Mouse (Mus musculus) splenic B cell, adult 2 months (primary cell): ENCODE data around the gene Ly6g6f.
"Not testable (repeated sequence)": the region's sequence is repeated elsewhere in the genome, so short reads cannot be mapped to it uniquely, and the experiment has no call there.

Source experiments
- DNase-seq: peaks from one replicate; pipeline ENCODE4 v3.0.0-alpha.2; 2011; ENCODE audit warnings: low read depth, low spot score
- H3K27me3 ChIP-seq: 2 replicates; pipeline ENCODE4 v1.6.1; 2012; ENCODE audit warnings: mild to moderate bottlenecking, low read length, moderate library complexity, mixed read lengths; ENCODE audit not compliant: control insufficient read depth, poor library complexity, insufficient read depth, severe bottlenecking
- H3K36me3 ChIP-seq: 2 replicates; pipeline ENCODE4 v1.6.1; 2012; ENCODE audit warnings: mild to moderate bottlenecking, low read length, moderate library complexity, mixed read lengths; ENCODE audit not compliant: control insufficient read depth, poor library complexity, insufficient read depth, severe bottlenecking

The Ly6g6f gene

GRCm38 (mm10) chr17:35085208-35085865 lies at the start of gene Ly6g6f:
Gene Ly6g6f, minus strand, starts transcription at chr17:35085610.
- Histone ChIP-seq H3K36me3 (no peaks in the 10 kb centered on the region), H3K27me3 (no peaks in the 10 kb centered on the region)

GRCm38 (mm10) chr17:35134801-35135590 lies 49.6 kb upstream of the Ly6g6f start, which contains the start of gene Bag6:
Gene Bag6, plus strand, starts transcription at chr17:35135178.
- peak; percentile 97 for DNase-seq
- H3K36me3 ChIP-seq: peaks cover 5% of the 10 kb centered on the region
- no peaks in the 10 kb centered on the region for H3K27me3 ChIP-seq

More at GRCm38 (mm10) chr17:35085208-35085865, at the start of gene Ly6g6f:
- no peak for DNase-seq

DNA sequence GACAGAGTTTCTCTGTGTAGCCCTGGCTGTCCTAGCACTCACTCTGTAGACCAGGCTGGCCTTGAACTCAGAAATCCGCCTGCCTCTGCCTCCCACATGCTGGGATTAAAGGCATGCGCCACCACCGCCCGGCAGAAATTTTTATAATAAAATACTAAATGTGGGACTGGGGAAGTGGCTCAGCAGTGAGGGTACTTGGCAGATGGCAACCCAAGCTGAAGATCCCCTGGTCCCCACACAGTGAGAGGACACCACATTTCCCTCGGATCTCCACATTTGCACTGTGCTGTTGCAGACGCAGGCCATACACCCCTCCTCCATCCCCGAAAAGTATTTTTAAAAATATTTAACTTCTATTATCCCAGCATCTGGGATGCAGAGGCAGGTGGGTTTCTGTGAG lies 48.1 kb upstream of the Ly6g6f start:
- no peak for DNase-seq
- Histone ChIP-seq H3K27me3 (no peaks in the 10 kb centered on the region), H3K36me3 (peaks cover 2% of the 10 kb centered on the region; the same call in 1 of the 2 replicates)

GRCm38 (mm10) chr17:35132174-35132560 lies 46.8 kb upstream of the Ly6g6f start:
- no peaks in the 10 kb centered on the region for H3K36me3 ChIP-seq
- no peaks in the 10 kb centered on the region for H3K27me3 ChIP-seq
- no peak for DNase-seq

GRCm38 (mm10) chr17:35131500-35132173 lies 46.2 kb upstream of the Ly6g6f start, which contains the start of gene Apom:
Gene Apom, minus strand, starts transcription at chr17:35132050.
- DNase-seq: no peak
- no peaks in the 10 kb centered on the region for H3K27me3 ChIP-seq
- no peaks in the 10 kb centered on the region for H3K36me3 ChIP-seq

DNA sequence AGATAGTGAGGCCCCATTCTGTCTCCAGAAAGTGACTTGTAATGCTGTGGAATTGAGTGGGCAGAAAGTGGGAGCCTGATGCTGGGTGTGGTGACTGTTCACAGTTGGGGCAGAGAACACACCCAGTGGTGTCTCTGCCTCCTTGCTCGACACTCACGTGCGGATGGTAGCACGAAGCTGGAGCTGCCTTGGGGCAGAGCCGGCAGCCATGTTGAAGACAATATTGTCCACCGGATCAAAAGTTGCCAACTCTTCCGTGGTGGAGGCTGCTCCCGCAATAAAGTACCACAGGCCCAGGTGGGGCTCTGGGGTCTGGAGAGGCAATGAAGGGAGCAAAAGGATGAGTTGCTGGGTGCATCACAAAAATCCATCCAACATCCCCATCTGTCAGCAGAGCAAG lies 45.6 kb upstream of the Ly6g6f start:
- Histone ChIP-seq H3K27me3 (no peaks in the 10 kb centered on the region), H3K36me3 (no peaks in the 10 kb centered on the region)
- DNase-seq: no peak

- Histone ChIP-seq H3K36me3 (peaks cover 6% of the 10 kb centered on the region; the same call in 1 of the 2 replicates), H3K27me3 (no peaks in the 10 kb centered on the region)
- DNase-seq: no peak
These were observed 43.6 kb upstream of the Ly6g6f start for GRCm38 (mm10) chr17:35128996-35129395.

GRCm38 (mm10) chr17:35127017-35127416 lies 41.6 kb upstream of the Ly6g6f start:
- H3K36me3 ChIP-seq: peaks cover 8% of the 10 kb centered on the region; the same call in 1 of the 2 replicates
- no peak for DNase-seq
- H3K27me3 ChIP-seq: no peaks in the 10 kb centered on the region

- Histone ChIP-seq H3K36me3 (peaks cover 8% of the 10 kb centered on the region; the same call in 1 of the 2 replicates), H3K27me3 (no peaks in the 10 kb centered on the region)
- peak; percentile 76 for DNase-seq
These were observed 40.8 kb upstream of the Ly6g6f start, which contains the start of gene D17H6S53E for GRCm38 (mm10) chr17:35126206-35126611. Gene D17H6S53E, plus strand, starts transcription at chr17:35126373.

- H3K36me3 ChIP-seq: peaks cover 8% of the 10 kb centered on the region; the same call in 1 of the 2 replicates
- no peak for DNase-seq
- H3K27me3 ChIP-seq: no peaks in the 10 kb centered on the region; the same call in 1 of the 2 replicates
These were observed 40.2 kb upstream of the Ly6g6f start for GRCm38 (mm10) chr17:35125578-35125977.

DNA sequence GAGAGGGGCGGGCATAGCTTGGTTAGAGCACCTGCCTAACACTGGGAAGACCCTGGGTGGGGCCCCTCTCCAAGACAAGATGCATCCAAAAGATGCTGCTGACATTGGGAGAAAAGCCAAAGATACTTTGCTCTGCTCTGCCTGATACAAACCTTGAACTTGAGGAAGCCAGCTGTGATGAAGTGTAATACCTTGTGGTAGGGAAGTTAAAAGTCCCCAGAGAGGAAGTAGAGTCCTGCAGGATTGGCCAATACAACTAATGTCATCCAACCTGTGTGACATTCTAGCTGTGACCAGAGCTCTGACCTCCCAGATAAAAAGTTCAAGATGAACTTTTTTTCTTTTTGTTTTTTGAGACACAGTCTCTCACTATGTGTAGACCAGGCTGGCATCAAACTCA lies 39.7 kb upstream of the Ly6g6f start:
- no peaks in the 10 kb centered on the region; the same call in 1 of the 2 replicates for H3K27me3 ChIP-seq
- DNase-seq: peak; percentile 26
- peaks cover 8% of the 10 kb centered on the region; the same call in 1 of the 2 replicates for H3K36me3 ChIP-seq

DNA sequence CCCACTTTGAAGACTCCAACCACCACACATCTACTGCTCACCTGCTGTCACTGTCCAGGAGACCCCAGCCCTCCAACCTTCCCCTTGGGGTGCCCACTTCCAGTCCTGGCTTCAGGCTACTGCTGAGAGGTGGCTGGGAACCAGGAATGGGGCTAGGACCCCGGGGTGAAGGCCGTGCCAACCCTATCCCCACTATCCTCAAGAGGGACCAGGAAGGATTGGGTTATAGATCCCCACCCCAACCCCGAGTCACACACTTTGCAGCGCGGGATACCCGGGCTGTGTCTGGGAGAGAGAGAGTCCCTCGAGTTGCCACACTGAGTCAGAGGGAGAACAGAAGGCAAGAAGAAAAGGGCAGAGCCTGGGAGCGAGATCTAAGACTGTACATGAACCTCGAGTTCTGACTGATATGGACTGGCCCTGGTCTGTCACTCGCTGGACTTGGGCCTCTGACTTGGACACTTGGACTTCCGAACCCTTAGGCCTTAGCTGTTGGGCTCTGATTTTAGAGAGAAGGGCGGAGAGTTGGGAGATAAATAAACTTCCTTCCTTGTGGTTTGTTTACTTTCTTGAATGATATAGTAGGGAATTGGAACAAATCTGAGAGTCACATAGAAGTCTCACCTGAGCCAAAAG lies 39.0 kb upstream of the Ly6g6f start:
- H3K36me3 ChIP-seq, H3K27me3 ChIP-seq, DNase-seq: not testable (repeated sequence)

- H3K36me3 ChIP-seq, H3K27me3 ChIP-seq, DNase-seq: not testable (repeated sequence)
These were observed 37.9 kb upstream of the Ly6g6f start for GRCm38 (mm10) chr17:35123287-35123686.

- peak; percentile 65 for DNase-seq
- H3K27me3 ChIP-seq: no peaks in the 10 kb centered on the region; the same call in 1 of the 2 replicates
- peaks cover 10% of the 10 kb centered on the region; the same call in 1 of the 2 replicates for H3K36me3 ChIP-seq
These were observed 36.5 kb upstream of the Ly6g6f start, which contains the start of gene Csnk2b for GRCm38 (mm10) chr17:35121871-35122303. Gene Csnk2b, minus strand, starts transcription at chr17:35122053.
